Mouse (Mus musculus) left cerebral cortex, adult 18-20 months (tissue): ENCODE data around the gene Fbxo6. TPM values are rescaled to one million over a fixed set of nuclear protein-coding genes. Genes with fewer than 3 reads are reported as not detected.
"Not testable (repeated sequence)": the region's sequence is repeated elsewhere in the genome, so short reads cannot be mapped to it uniquely, and the experiment has no call there.

Source experiments
- DNase-seq, 2 experiments: peaks; one replicate each; pipeline ENCODE4 v3.0.0; 2021 to 2022; ENCODE audit warnings: low spot score in 2 of 2, mixed read lengths in 1 of 2
- total RNA-seq, 2 experiments: library from RNA; stranded (reverse); gene quantifications; 2 replicates each; pipeline ENCODE4 v1.2.3; 2021

The Fbxo6 gene
- total RNA-seq, 2 experiments from 2014 or later, result 32.1 to 35.3 TPM

DNA sequence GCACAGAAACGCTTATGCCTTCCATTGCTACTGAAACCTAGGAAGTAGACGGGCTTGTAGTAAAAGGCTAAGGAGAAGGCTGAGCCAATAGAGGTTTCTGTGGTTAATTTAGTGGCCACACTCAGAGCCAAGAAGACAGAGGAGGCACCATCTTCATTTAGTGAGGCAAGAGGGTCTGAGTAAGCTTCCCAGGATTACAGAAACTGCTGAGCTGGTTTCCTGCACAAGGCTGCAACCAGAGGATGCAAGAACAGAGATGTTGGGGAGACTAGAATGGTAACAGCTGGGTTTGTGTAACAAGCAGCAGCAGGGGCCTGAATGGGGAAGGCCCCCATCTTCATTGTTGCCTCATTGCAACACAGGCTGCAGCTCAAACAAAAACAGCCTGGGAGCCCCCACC is 23.3 kb downstream of the Fbxo6 start:
- no peak for DNase-seq

- no peak for DNase-seq
These were observed 23.7 kb downstream of the Fbxo6 start for GRCm38 (mm10) chr4:148128241-148128640.

DNA sequence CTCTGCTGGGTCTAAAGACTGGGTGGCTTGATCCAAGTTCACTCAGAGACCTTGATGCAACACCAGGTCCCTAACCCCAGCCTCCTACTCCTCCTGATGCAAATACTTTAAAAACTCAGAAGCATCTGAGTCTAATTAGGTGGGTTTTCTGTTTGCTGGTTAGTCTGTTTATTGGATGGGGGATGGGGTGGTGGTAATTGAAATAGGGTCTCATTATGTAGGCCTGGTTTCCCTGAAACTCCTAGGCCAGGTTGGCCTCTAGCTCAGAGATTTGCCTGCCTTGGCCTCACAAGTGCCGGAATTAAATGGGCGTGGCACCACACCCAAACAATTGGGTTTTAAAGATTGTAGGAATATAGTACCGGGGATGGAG is 29.3 kb downstream of the Fbxo6 start:
- no peak for DNase-seq

GRCm38 (mm10) chr4:148121982-148122693 is 29.8 kb downstream of the Fbxo6 start:
- DNase-seq, result no peak

DNA sequence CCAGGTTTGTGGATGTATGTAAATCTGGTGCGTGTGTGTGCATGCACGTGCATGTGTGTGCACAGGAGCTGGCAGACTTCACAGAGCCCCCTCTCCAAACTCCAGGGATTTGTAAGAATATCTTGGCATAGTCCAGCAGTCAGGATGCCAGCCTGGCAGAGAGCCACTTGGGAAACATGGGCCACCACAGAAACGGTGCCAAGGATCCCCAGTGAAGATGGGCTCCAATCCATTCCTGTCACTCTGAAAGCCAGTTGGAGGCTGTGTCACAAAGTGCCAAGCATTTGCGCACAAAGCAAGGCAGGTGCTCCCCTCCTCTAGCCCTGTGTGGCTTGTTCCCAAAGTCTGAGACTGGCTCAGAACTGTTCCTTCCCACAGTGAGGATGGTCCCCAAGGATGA is 30.6 kb downstream of the Fbxo6 start:
- no peak for DNase-seq

GRCm38 (mm10) chr4:148120555-148120954 is 31.4 kb downstream of the Fbxo6 start:
- DNase-seq, result no peak

DNA sequence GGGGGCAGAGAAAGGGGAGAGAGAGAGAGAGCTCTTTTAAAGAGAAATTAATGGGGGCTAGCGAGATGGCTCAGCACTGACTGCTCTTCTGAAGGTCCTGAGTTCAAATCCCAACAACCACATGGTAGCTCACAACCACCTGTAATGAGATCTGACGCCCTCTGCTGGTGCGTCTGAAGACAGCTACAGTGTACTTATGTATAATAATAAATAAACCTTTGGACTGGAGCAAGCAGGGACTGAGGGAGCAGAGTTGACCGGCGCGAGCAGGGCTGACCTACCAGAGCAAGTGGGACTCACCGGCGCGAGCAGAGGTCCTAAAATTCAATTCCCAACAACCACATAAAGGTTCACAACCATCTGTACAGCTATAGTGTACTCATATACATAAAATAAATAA is 32.4 kb downstream of the Fbxo6 start:
- not testable (repeated sequence) for DNase-seq

DNA sequence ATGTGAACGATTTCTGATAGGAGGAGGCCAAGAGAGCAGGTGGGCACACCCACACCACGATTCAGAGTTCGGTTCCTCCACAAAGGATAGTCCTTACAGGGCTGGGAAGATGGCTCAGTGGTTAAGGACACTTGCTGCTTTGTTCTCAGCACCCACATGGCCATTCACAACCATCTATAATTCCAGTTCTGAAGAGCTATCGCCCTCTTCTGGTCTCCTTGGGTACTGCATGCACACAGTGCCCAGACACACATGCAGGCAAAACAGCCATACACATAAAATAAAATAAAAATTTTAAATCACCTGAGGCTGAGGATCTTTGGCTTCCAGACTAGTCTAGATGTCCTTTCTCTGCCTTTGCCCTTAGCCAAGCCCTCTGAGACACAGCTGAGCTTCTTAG is 34.5 kb downstream of the Fbxo6 start:
- no peak for DNase-seq

DNA sequence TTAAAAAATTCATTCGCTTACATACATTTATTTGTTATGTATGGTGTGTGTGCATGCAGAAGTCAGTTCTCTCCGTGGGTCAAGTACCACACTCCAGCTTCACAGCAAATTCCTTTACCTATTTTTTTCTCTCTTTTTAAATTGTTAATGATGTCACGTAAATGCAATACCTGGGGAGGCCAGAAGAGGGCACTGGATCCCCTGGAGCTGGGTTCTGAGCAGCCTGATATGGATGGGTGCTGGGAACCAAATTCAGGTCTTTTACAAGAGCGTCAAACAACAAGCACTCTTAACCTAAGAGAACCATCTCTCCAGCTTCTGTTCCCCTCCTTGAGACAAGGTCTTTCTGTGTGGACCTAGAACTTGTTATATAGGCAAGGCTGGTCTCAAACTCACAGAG is 35.3 kb downstream of the Fbxo6 start:
- DNase-seq, result no peak

DNA sequence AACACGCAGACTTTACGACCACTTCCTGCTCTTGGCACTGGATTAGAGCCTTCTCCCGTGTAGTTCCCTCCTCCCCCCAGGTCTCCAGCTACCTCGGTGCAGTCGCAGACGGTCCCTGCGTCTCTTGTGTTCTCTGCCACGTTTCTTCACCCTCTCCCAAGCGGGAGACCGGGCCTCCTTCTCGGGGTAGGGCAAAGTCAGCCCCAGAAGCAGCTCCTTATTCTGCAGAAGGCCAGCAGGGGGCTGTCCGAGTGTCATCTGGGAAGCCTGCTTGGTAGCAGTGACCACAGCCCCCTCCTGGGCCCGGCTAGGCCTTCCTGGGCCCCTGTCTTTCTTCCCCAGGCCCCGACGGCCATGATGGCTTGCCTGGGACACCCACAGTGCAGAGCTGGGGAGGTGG is 36.5 kb downstream of the Fbxo6 start:
- DNase-seq, result no peak

DNA sequence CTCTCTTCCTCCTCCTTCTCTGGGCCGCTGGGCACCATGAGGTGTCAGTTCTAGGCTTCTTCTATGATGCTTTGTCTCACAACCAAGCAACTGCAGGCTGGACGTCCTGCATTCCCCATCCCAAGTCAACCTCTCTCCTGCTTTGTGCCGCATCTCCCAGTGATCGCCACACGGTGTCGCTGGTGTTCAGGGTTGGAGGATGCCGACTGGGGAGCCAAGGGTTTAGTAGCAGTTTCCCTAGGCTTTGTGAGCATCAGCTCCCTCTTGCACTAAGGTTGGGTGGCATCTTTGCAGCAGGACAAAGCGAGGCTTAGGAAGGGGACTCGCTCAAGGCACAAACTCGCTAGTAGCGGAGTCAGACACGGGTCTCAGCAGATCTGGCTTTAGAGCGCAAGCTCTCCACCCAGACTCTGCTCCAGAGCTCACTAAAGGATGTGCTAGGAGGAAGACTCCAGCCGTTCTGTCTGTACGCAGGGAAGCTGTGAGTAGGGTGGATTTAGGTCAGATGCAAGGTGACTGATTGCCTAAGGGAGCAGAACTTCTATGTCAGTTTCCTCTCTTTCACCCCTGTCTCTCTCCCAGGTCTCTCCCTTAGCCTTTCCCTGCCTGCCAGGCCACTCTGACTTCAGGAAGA is 37.1 kb downstream of the Fbxo6 start:
- peak; percentile 85 to 91 for DNase-seq

- DNase-seq, result no peak
These were observed 39.4 kb downstream of the Fbxo6 start for GRCm38 (mm10) chr4:148112519-148112918.

DNA sequence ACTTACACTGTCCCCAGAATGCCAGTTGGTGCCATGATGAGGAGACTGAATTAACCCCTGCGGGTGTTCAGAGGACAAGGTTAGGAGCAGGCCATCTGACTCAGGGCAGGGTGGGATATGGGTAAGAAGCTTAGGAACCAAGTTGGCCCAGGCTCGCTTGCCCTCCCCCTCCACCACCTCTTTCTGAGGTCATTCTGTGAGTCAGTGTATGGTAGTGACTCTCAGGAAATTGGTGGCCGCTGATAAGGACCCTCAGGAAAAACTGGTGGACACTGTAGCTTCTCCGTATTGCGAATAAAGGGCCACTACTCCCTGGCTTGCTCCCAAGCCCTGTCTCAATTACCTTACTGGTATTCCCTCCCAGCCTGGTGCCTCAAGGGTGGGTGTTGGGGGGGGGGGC is 42.7 kb downstream of the Fbxo6 start:
- no peak for DNase-seq

DNA sequence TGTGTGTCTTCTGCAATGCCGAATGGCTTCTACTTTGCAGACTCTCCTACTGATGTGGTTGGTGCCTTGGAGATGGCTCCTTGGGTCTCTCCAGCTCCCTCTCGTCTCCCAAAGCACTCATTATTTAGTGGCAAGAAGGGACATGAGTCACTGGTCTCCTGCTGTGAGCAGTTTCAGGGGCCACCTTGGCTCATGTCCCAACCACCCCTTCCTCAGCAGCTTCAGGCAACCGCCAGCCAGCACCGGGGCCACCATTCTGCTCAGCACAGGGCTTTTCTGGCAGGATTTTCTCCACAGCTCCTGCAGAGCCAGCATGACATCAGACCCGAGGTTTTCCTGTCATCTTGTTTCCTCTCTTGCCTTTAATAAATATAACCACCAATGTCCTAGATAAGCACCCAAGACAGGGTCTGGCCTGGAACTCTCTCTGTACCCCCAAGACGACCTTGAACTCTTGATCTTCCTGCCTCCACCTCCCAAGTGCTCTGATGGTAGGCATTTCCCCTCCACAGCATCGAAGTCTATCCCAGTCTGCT is 43.3 kb downstream of the Fbxo6 start:
- no peak for DNase-seq

GRCm38 (mm10) chr4:148107621-148108291 is 44.2 kb downstream of the Fbxo6 start:
- DNase-seq, result no peak

- no peak for DNase-seq
These were observed 47.8 kb downstream of the Fbxo6 start for GRCm38 (mm10) chr4:148104146-148104545.

GRCm38 (mm10) chr4:148101801-148102527 is 50.0 kb downstream of the Fbxo6 start:
- peak; percentile 70 to 74 for DNase-seq

- DNase-seq, result no peak
These were observed 53.3 kb downstream of the Fbxo6 start for GRCm38 (mm10) chr4:148098666-148099065.

- DNase-seq, result no peak
These were observed 54.0 kb downstream of the Fbxo6 start for GRCm38 (mm10) chr4:148097936-148098335.
